Mouse (Mus musculus) olfactory bulb, adult 2 months (tissue): ENCODE results near the gene Gas2.

Experiments
- CTCF ChIP-seq: fragments of 200-500 bp; IDR thresholded peaks from 2 replicates; pipeline ENCODE4 v1.5.1; 2012; ENCODE audit warnings: low read depth, mild to moderate bottlenecking, low read length, moderate library complexity; ENCODE audit not compliant: insufficient read depth
- POLR2A ChIP-seq: fragments of 200-500 bp; IDR thresholded peaks from 2 replicates; pipeline ENCODE4 v1.6.1; 2012; ENCODE audit warnings: mild to moderate bottlenecking, low read depth, low read length, moderate library complexity; ENCODE audit not compliant: insufficient read depth

DNA sequence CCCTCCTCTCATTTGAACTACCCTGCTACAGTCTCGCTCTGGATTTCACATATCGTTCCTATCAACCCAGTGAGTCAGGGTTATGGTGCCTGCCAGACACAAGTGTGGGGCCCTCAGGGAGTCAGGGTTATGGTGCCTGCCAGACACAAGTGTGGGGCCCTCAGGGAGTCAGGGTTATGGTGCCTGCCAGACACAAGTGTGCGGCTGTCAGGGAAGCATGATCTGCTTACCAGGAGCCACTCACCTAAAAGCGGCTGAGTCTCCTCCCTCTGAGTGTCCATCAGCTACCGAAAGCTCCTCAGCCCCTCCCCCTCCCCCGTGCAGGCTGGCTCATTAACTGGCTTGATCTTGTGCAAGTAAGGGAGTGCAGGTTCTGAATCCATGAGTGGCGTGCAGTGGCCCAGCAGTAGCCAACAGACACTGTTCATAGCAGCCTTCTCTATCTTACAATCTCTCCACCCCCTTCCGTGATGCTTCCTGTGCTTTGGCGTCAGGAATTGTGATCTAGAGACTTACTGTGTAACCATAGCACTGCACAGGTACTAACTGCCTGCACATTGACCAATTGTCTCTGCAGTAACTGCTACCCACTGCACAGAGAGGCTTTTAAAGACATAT, 93.7 kb downstream of the Gas2 start:
- TF ChIP-seq CTCF, result no peak
- no peak for TF ChIP-seq POLR2A
